Mouse (Mus musculus) urinary bladder, postnatal 36 days (tissue): Measurements from ENCODE around the gene Cbx5.
"Not testable (repeated sequence)": the region's sequence is repeated elsewhere in the genome, so short reads cannot be mapped to it uniquely, and the experiment has no call there.

Experiments used
- DNase-seq, 2 experiments: peaks; one replicate each; pipeline ENCODE4 v3.0.0; 2022; ENCODE audit warnings: low spot score in 2 of 2, mixed read lengths in 1 of 2

Gene Cbx5

DNA sequence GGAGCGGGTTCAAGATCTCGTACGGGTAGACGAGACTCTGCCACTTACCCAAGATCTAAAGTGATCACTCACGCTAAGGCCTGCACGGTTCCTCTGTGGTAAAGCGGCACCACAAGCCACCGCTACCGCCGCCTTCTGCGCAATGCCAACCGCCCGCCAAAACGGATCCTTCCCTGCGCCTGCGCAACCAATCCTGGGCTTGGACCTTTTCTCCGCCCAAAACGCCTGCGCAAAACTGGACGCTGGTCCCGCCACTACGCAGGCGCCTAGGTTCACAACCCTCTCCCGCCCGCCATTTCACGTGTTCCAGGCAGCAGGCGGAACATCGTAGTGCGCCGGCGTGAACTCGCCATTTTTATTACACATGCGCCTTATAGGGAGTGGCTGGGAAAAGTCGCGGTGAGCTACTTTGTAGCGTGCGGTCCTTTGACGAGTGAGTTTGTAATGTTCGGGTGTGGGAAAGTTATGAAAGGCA lies at the start of gene Cbx5:
Gene Cbx5, minus strand, starts transcription at position 132 of the 475 bp plus-strand sequence.
- DNase-seq, result peak; percentile 95 to 98

DNA sequence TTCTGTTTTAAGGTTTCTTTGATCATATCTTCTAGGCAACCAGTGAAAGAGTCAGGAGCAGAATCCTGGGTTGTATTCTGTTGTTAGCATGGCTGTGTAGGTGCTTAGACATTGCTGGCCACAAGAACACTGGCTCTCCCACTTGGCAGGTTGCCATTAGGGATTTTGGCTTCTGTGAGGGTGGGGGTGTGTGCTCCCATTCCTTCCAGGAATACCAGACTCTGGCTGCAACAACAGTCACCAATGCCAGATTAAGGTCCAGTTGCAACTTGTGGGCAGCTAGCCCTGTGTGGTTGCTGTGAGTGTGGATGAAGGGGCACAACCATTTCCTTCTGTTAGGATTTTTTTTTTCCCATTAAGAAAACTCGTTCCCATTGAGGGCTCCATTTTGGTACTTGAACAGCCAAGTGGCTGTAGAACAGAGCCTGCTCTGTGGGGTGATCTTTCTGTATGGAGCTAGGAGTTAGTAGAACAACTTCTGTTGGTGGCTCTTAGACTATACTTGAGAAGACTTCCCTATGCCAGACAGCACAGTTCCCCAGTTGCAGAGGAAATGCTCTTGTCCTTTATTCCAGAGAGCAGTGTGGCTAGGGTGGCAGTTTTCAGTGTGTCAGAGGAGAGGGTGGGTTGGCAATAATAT lies 46.3 kb upstream of the Cbx5 start:
- peak in 1 of 2 experiments; percentile 55 for DNase-seq

DNA sequence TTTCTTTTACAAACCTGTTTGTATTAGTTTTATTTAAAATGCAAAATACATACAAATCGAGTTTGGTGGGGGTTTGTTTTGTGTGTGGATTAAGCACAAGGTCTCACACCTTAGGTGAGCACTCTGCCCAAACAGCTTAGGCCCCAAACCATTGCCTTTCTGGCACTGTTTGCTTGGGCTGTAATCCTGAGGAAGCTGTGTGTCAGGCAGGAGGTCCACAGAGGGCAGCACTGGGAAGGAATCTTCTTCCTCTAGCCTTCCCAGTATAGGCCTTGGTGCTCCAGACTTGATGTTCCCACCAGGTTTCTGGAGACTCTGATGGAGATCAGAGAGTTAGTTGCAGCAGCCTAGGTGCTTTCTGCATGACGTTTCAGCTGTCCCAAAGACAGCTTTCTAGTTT lies 45.0 kb upstream of the Cbx5 start:
- no peak for DNase-seq

DNA sequence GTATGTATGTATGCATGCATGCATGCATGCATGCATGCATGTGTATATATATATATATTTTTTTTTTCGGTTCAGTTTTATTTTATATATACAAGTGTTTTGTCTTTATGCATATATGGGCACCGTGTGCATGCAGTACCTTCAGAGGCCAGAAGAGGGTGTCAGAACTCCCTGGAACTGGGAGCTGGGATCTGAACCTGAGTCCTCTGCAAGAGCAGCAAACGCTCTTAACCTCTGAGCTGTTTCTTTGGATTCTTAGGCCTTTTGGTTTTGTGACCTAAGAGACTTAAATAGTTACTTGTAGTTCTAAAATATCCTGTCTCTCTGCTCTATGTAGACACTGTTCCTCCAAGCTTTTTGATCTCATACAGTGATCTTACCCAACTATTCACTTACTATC lies 44.5 kb upstream of the Cbx5 start:
- no peak for DNase-seq

DNA sequence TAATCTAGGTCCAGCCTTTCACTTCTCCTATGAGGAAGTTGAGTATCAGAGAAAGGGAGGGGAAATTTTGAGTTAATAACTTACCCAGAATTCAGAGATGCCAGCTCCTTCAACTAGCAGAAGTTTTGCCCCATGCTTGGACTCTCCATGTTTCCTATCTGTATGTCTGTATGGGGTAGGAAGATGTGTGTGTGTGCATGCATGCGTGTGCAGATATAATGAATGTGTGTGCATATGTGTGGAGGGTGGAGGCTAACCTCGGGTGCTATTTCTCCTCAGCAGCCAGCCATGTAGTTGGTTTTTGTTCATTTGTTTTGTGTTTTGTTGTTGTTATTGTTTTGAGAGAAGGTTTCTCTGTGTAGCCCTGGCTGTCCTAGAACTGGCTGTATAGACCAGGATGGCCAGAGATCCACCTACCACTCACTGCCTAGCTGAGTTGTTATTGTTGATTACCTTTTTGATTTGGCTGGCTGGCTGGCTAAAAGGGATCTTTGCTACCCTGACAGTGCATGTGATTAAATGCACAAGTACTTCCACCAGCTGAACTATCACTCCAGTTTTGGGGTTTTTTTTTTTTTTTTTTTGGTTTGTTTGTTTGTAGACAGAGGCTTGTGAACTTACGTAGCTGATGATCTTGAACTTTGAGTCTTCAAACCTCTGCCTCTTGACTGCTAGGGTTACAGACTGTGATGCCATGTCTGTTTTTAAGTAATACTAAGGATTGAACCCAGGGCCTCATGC lies 42.0 kb upstream of the Cbx5 start:
- DNase-seq, result no peak

DNA sequence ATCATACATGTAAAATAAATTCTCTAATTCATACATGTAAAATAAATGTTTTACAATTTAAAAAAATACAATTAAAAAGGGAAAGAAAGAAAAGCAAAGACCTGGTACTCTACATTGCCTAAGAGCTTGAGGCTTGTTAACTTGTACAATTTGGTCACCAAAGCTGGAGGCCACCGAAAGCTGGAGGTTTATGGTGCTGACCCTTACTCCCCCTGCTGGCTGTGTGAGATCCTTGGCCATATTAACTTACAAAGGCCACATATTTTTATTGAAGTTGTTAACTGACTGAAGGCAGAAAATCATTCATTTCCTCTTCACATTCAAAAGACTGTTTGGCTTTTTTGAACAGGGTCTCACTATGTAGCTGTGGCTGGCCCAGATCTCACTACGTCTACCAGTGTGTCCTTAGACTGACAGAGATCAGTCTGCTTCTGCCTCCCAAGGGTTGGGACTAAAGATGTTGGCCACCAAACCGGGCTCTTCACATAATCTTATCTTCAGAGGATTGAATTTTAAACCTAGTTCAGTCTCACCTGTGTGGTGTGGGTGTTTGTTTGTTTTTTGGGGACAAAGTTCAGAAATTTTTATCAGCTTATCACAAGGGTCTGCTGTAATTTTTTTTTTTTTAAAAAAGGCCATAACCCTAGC lies 41.3 kb upstream of the Cbx5 start:
- no peak for DNase-seq

DNA sequence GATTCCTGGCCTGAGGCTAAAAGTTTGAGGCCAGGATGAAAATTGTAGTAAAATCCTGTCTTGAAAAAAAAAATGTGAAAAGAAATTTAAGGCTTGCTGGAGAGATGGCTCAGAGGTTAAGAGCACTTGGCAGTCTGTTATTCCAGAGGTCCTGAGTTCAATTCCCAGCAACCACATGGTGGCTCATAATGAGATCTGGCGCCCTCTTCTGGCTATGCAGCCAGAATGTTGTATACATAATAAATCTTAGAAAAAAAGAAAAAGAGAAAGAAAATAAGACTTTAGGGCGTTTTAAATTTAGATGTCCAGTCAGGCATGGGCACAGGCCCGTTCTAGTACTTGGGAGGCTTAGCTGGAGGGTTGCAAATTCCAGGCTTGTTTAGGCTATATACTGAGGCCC lies 40.1 kb upstream of the Cbx5 start:
- DNase-seq, result no peak

DNA sequence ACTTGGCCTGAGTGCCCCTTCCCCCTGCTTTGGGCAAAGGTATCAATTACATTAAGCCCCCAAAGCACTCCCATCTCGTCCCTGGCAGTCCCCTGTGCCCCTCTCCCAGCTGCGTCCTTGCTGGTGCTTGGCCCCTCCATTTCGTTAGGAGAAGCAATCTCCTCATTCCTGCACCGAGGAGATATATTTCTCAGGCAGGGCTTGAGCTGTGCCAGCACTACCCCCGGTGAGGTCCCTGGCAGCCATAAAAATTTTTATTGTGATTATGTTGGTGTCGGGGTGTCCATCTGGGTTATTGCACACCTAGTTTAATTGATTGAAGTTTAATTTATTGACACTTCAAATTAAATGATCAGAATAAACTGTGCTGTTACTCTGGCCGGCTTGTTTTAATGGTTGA lies 38.3 kb upstream of the Cbx5 start:
- no peak for DNase-seq

DNA sequence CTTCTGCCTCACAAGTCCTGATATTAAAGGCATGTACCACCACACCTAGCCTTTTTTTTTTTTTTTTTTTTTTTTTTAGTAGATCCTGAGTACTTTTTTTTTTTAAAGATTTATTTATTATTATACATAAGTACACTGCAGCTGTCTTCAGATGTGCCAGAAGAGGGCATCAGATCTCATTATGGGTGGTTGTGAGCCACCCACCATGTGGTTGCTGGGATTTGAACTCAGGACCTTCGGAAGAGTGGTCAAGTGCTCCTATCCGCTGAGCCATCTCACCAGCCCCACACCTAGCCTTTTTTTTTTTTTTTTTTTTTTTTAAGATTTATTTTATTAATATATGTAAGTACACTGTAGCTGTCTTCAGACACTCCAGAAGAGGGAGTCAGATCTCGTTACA lies 36.3 kb upstream of the Cbx5 start:
- not testable (repeated sequence) for DNase-seq

DNA sequence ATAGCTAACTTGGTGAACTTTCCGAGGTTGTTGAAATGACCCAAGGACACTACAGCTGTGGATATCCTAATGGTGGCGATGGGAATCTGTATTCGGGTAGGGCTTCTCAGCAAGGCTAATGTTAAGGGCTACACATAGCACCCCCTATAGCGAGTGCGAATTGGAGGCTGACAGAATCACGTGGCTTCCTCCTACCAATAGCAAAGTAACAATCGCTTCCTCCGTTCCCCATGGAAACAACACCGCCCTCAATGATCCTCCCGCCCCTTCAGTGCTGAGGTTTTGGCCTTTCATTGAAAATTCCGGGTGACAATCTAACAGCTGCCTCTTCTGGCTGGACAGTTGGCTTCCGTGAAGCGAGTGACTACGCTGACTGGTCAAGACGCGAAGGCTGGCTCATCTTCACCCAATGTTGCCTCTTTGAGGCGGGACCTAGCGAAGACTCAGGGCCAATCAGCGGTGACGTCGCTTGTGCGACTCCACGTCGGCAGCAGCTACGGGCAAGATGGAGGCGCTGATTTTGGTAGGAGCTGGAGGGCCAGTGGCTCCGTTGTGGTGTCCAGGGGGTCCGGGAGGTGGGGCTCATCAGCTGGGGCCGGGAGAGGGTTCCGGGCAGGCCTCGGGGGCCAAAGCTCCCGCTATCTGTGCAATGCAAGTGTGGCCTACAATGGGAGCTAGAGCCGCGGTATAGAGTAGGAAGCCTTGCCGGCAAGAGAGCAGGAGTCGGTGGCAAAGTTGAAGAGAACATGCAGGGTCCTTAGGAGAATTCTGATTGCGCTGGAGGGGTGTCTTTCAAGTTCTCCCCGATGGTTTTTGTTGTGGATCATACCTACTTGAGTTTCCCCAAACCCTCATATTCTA lies 33.0 kb upstream of the Cbx5 start, which contains the start of gene Copz1:
Gene Copz1, plus strand, starts transcription at position 296 of the 861 bp plus-strand sequence.
- DNase-seq, result peak; percentile 92 to 96

DNA sequence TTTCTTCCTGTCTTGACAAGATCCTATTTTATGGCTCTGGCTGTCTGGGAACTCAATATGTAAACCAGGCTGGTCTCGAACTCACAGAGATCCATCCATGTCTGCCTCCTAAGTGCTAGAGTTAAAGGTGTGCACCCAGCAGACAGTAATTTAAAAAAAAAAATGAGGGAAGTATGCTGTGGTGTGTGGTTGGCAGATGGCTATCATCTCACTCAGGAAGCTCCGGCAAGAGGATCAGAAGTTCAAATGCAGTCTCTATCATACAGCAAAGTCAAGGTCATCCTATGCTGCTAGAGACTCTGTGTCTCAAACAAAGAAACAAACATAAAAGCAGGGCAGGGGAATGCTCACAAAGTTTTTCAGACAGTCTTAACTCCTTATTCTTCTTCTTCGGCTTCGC lies 29.3 kb upstream of the Cbx5 start:
- DNase-seq, result no peak

DNA sequence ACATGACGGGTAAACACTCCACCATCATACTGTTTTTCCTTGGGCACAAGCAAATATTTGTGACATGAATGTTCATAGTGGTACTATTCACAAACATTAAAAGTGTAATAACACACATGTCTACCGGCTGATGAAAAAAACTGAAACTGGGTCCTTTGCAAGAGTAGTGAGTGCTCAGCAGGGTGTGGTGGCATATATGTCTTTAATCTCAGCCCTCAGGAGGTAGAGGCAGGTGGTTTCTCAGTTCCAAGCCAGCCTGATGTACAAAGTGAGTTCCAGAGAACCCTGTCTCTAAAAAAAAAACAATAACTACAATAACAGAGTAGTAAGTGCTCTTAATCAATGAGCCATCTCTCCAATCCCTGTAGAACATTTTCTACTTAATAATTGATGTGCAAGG lies 25.2 kb upstream of the Cbx5 start:
- no peak for DNase-seq

DNA sequence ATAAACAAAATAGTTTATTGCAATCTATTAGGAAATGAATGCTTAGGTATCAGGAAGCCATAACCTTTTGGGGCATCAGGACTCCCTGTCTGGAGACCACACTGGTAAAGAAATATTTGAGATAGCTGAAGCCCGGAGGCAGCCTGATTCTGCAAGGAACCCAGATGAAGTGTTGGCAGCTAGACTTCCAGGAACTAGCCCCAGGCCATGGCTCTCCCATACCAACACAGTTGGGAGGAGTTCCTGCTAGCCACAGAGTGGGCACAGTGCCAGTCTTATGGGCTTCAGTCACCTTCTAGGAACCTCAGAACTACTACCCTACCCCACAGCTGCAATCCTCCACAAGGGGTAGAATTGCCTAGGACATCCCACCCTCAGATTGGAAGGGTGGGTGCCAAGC lies 20.4 kb upstream of the Cbx5 start:
- no peak for DNase-seq

DNA sequence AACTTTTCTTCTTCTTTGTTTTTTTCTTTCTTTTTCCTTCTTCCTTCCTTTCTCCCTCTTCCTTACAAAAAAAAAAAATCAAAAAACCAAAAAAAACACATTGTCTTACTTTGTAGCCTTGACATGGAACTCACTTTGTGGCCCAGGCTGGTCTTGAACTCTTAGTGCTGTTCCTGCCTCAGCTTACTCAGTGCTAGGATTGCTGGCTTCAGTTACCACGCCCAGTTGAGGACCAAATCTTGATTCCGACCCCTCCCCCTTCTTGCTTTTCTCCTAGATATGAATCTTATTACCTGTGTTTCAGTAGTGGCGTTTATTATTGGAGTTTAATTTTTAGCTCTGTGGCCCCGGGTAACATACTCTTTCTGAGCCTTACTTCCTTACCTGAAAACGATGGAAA lies 19.5 kb upstream of the Cbx5 start:
- DNase-seq, result no peak

DNA sequence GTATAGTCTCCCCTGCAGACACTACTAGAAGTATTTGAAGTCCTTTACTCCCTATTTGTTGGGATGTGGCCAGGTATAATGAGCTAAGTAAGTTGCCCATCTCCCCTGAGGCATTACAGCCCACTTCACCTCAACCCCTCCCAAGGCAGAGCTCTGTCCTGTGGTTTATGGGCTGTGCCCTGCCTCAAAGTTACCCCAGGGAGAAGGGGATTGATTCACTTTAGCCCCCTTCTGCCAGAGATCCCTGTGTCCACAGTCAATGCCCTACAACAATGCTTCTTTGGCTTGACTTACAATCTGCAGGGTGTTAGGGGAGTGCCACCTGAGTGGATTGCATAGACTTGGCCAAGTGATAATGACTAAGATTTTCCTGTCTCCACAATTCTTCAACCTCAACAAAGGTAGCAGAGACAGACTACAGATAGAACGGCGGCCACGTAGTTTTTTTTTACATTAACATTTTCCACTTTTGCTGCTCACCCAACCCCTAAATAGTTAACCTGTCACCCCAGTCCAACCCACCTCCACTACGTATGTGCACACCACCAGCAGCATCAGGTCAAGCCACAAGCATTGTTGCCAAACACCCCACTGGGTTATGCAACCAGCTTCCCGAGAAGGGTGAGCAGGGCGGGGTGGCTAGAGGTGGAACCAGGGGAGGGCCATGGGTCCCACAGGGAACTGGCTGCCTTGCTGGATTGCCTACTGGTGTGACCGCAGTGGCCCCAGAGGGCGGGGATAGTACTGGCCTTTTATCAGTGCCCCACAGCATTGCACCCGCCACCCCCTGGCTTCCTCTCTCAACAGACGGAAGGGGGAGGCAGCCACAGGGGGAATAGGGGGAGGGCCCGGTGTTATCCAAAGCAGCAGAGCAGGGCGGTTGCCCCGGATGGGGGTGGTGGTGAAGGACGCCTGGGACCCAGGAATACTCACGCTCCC lies 18.4 kb upstream of the Cbx5 start, which contains the start of gene Nfe2:
Gene Nfe2, minus strand, starts transcription at position 614 of the 939 bp plus-strand sequence.
- DNase-seq, result peak; percentile 61 to 85

DNA sequence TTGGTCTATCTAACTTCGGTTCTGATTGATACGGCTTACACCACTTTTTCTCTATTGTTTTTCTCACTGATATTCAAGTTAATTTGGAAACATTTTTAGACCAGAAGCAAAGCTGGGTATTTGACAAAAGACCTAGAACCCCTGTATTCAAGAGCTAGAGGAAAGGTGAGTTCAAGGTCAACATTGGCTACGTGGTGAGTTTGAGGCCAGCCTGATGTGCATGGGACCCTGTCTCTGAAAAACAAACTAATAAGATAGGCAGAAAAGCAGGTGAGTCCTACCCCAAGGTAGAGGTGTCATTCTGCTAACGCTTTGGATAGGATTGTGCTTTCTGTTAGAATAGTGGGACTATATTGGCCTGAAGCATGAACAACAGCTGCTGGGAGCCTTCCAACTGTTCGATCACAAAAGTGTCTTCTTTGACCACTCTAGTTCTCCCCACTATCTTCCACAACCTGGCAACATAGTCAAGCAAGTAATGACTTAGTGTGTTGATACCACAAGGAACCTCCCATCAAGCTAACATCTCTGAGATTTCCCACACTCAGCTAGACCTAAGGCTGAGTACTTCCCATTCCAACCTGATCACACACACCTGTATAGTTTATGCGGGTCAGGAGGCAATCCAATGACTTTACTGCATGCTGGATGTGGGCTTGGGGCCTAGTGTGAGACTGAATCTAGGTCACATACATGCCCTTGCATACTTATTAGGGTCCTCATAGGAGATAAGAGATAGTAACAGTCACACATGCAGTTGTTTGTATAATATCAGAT lies 16.8 kb upstream of the Cbx5 start:
- DNase-seq, result no peak

DNA sequence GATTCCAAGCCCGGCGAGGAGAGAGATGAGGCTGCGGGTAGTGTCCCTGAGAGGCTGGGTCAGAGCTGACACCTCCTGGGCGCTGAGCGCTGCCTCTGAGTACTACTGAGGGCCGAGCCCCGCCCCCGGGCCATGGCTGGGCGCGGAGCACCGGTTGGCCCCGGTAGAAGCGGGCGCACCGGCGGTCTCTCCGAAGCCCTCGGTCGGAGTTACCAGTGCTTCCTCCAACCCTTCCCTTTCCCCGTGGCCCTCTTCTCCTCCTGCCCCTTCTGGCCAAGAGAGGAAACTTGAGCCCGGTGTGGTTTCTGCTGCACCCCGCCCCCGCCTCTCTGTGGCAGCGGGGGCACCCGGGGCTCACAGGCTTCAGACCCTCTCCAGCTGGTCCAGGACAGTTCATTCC lies 15.6 kb upstream of the Cbx5 start:
- peak; percentile 12 to 13 for DNase-seq

DNA sequence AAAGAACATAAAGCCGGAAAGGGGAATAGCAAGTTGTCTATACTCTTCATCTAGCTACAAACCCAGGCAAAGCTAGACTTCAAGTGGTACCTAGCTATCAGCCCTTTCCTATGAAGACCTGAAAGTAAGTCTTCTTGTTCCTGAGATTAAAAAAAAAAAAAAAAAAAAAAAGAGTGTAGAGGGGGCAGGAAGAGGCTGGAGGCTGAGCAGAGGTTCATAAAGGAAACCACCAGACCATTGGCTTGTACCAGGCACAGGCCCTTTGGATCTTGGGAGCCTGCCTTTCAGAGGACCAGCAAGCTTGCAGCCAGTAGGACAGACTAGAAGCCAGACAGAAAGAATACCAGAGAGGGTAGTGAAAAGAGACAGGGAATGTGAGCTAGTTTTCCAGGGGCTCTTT lies 13.7 kb upstream of the Cbx5 start:
- DNase-seq, result no peak

DNA sequence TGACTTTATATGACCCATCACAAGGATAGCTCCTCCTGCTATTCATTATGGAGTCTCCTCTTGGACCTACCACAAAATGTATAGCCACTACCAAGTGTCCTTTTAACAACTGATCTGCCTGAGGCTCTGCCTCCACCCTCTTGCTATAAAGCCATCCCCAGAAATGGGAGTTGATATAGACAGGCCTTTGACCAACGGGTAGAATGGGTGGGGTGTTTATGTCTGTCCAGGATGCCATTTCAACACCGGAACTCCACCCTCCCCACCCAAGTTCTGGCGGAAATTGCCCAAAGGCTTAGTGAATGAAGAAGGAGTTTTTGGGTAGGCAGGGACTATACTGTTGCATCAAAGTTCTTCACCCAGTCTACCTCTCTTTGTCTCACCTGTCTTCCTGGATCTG lies 13.0 kb upstream of the Cbx5 start:
- DNase-seq, result no peak

DNA sequence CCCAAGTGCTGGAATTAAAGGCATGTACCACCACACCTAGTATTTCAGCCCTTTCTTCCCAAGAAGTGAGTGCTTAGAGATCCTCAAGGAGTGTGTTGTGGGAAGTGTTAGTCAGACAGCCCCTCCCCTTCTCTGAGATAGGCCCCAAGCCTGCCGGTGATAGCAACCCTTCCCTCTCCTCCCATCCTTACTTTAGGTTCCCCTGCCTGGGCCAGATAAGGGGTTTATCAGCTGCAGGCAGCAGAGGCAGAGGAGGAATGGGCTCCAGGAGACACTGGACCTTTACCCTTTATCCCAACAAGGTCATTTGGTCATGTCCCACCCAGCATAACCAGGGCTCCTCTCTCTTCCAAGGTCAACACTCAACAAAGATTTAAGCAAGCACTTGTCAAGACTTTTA lies 12.0 kb upstream of the Cbx5 start:
- DNase-seq, result no peak
